Mouse (Mus musculus) hematopoietic stem cell, adult 5-6 weeks (primary cell): ENCODE data around the gene Azin2. TPM values are rescaled to one million over a fixed set of nuclear protein-coding genes. Genes with fewer than 3 reads are reported as not detected.

ENCODE experiments used
- ATAC-seq, 2 experiments: fragments of 125-278 bp in 1 of 2; replicated peaks in 1 of 2; 2 replicates each; pipeline ENCODE4 v1.8.0; 2016 to 2017; ENCODE audit warnings: inconsistent platforms in 2 of 2, mild to moderate bottlenecking in 2 of 2, moderate number of reproducible peaks in 2 of 2, low read depth in 1 of 2, moderate TSS enrichment in 1 of 2; ENCODE audit not compliant: low FRiP score in 2 of 2, poor library complexity in 2 of 2, severe bottlenecking in 2 of 2, insufficient read depth in 1 of 2, low TSS enrichment in 1 of 2
- total RNA-seq: library from RNA; stranded (forward); fragments of 172-1452, 232-1000 nt; gene quantifications from 2 replicates; pipeline ENCODE4 v1.2.3, GENCODE M21; 2017

The Azin2 gene
- total RNA-seq, 1 experiment from 2014 or later: 2.8 TPM

DNA sequence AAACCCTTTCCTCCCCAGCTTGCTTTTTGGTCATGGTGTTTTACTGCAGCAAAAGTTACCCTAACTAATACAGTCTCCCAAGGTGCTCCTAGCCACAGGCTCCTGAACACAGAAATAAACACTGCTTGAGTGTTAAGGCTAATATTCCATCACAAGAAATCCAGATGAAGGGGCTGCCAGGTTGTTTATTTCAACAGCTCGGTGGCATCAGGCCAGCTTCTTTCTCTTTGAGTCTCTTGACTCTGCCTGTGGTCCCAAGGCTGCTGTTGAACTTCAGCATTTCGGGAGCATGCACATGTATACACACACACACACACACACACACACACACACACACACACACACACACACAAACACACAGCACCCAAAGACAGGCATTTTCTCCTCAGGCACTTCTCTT is 20.9 kb upstream of the Azin2 start:
- no peak for ATAC-seq

DNA sequence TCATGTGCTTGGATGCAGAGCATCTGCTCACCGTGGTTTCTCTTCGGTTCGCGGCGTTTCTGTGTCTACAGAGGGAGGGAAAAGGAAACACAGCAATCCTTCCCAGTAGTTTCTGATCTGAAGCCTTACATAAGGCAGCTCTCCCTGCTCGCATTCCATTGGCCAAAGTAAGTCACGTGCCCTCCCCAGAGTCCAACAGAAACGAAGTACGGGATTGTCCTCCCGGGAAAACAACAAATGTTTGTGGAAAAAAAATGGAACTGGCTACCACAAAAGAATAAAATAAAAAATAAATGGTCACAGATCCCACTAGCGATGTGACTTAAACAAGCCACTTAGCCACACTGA is 19.6 kb upstream of the Azin2 start:
- ATAC-seq: peak in 1 of 2 experiments; percentile 6; a peak in 1 of 4 replicates

DNA sequence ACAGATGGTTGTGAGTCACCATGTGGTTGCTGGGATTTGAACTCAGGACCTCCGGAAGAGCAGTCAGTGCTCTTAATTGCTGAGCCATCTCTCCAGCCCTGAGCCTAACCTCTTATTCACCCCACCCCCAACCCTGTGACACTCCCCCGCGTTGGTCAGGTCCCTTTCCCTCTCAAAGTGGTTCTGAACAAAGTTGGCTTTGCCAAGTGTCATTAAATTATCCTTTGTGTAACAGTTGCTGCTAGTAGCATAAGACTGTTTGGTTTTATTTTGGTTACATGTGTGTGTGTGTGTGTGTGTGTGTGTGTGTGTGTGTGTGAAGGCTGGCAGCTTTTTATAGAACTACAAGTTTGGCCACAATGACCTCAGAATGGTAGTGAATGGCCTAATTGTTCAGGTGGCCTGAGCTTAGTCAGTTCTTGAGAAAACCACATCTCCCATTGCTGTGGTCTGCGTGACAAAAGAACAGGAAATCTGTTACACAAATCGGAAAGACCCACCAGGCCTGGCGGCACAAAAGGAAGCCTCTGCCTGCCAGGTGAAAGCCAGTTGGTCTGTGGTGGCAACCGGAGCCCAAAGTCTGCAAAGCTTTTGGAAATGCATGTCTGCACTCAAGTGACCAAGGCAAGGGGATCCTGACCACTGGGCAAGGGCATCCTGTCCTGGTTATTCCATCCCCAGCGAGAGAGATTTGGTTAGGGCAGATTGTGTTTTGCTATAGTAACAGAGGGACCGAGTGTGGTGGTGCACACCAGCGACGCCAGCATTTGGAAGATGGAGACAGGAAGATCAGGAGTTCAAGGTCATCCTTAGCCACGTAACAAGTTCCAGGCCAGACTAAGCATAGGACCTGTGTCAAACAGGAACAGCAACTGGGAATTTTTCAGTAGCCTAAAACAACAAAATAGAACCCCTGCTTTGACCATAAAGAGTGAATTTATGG is 18.9 kb upstream of the Azin2 start:
- peak; percentile 84 to 91 for ATAC-seq

DNA sequence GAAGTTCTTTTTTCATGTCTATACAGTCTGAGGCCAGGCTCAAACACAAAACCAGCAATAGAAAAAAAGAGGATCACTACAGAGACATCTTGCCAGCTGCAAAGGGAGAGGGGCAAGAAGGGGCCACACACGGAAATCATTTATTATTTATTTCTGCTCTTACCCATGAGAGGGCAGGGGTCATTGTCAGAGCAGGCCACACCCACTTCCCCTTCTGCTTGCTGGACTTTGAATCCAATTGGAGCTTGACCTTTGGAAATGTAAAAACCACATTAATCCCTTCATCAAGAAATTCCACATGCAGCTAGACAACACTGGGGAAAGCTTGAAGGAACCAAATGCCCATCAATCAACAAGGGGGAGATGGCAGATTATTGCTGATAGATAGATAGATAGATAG is 16.4 kb upstream of the Azin2 start:
- ATAC-seq: no peak

DNA sequence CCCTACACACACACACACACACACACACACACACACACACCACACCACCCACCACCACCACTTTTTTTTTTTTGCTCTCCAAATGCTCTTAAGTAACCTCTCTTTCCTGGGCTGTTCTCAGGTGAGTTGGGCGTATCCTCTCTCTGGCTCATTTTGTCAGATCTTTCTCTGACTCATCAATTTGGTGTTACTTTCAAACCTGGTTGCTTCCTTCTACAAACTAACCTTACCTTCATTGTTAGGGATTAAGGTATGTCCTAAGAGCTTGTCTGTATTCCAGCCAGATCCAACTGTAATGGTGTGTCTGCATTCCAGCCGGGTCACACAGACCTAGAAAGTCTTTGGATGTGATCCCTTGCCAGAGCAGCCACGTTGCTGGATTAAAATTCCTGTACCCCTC is 15.0 kb upstream of the Azin2 start:
- no peak for ATAC-seq

DNA sequence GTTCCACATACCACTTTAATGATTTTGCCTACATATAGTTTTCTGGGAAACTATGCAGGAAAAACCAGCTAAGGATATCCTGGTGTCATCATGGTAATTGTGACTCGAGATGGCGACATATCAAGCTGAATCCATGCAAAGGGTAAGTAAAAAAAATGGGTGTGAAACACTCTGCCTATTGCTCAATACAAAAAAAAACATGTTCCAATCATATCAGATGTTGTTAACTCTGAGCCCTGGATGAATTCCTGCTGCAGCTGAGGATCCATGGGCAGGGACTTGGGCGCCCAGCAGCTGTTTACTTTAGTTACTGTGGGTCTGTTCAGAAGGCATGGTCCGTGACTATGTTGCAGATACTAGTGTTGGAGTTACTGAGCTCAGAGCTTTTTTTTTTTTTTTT is 14.3 kb upstream of the Azin2 start:
- no peak for ATAC-seq

DNA sequence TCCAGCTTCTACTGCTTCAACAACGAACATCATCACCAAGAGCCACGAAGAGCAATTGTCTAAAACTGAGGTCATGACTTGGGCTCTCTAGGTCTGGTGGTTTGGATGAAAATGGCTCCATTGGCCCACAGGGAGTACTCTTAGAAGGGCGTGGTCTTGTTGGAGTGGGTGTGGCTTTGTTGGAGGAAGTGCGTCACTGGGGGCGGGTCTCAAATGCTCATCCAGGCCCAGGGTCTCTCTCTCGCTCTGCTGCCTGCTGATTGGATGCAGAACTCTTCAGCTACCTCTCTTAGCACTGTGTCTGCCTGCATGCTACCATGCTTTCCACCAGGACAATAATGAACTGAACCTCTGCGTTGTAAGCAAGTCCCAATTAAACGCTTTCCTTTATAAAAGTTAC is 12.4 kb upstream of the Azin2 start:
- no peak for ATAC-seq

DNA sequence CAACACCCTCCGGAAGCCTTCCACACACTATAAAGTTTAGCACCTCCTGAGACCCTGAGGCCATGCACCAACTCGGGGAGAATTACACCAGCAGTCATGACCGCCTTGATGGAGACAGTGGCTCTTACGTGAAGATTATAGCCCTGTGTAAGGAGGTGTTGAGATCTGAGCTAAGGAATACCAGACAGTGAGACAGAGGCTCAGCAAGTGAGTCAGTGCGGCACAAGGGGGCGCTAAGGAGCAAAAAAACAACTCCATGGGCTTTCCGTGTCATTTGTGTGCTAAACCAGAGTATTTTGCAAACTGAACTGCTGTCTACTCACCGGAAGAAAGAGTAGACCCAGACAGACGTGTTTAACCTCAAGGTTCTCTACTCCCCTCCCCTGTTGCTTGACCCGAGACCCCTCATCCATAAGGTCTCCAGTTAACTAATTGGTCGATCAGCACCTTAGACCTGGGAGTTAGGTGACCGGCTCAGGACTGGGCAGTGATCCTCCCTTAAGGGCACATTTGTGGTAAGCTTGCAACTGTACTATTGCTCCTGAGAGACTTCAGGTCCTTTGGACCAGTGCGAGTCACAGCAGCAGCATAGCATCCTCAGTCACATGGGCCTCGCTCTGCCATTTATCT is 8.9 kb upstream of the Azin2 start:
- peak; percentile 74 to 80 for ATAC-seq

DNA sequence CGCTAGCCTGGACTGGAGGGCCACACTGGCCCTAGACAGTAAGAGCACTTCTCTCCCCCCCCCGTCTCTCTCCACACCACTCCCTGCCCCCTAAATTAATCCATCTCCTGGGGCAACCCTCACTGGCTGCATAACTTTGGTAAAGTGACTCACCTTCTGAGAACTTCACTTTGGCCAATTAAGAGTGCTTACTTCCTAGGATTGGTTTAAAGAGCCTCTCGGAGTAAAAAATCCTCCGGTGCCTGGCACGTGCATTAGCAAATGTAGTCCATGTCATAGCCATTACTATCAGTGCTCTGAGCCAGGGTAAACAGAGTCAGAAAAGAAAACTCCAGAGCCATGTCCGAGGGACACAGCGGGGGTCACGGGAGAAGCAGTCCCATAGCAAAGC is 8.2 kb upstream of the Azin2 start:
- no peak for ATAC-seq

DNA sequence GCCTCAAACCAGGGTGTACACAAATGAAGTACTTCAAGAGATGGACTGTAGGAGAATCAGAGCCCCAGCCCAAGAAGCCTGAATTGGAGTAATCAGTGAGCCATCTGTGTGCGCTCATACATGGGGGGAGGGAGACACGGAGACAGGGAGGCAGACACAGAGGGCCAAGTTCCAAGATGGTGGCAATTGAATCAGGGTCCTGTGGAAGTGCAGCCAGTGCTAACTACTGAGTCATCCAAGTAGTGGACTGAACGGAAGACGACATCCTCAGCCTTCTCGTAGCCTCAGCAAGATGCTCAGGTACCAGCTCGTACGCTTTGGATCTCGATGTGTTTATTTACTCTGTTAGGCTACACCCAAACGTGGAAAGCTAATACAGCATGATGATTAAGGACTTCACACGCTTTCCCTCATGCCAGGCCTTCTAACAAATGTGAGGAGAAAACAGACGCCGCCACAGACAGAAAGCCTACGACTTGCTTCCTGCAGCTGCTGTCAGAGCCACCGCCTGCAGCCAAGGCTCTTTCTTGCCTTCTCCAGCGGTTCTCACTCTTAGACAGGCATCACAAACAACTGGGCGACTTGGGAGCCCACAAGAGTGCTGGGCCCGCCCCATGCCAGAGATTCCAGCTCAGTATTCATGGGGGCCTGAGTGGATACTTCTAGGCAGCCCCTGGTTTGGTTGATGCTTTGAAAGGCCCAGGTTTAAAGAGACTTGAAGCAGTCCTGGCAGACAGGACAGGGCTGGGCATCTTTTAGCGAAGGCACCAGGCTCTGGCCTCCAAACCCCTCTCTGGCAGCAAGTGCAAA is 7.6 kb upstream of the Azin2 start:
- no peak for ATAC-seq

DNA sequence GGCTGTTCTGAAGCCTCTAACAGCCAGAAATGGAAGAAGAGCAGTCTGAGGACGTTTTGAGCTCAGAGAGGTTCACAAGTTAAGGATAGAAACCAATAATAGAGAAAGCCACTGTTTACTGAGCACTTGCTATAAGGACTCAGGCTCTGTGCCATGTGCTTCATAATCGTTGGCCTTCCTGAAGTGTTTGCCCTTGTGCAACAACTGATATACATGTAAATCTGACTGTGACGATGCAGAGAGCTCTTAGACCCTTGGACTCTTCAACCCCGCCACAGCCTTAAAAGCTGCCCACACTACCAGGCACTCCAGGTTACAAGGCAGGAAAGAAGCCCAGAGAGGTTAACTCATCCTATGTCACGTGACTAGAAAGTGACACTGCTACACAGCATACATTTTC is 6.8 kb upstream of the Azin2 start:
- ATAC-seq: no peak

DNA sequence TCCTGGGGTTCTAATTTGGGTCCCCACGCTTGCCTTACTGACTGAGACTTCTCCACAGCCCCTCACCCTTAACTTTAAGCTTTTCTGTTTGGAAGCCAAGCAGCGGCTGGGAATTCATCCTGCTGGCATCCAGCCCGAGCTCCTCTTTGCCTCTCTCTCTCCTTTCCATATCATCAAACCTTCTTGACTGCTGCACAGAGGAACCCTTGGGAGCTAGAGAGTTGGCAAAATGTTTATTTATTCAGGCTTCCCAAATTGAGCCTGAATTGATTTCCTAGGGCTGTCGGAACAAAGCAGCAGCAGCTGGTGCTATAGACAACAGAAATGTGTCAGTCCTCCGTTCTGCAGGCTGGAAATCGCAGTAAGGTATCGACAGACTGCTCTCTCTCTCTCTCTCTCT is 4.5 kb upstream of the Azin2 start:
- ATAC-seq: no peak

DNA sequence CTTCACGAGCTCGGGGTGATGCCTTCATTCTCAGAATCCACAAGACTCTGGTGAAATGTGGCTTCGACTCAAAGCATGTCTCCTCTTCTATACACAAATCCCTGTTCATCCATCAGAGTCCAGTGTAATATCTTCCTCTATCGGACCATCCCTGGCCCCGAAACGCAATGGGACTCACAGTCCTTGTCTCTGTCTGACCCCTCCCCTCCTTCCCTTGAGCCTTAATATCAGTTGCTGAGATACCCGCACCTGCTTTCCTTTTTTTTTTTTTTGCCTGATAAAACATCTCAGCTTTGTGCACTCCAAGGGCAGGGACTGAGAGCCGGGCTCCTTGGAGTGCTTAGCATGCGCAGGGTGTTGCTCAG is 666 bp upstream of the Azin2 start:
- no peak for ATAC-seq

DNA sequence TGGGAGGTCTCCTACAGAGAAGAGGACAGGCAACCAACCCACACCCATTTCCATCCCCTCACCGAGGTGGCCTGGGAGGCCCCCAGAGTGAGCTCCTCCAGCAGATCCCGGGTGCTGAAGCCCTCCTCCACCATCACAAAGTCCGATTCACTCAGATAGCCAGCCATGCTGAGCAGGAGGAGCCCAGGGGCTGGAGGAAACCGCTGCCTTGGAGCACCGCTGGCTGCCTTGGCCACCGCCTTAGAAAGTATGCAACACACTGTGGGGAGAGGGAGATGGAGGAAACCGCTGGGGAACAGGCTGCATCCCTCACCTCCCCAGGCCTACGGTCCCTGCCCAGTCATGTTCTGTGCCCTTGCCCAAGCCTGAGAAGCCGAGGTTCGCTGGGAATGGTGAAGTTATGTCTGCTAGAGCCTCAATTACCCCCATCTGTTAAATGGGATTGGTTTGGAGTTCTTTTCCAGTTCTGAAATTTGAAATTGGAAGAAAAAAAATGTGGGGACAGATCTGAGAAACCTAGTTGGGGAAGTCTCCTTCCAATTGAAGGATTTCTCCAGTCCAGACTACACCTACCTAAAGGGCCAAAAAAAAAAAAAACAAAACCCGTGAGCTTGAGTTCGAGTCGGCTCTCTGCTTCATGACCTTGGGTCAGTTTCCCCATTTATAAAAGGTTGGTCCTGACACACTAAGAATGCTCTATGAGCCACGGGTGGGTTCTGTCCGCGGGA is 777 bp downstream of the Azin2 start:
- 0 out of 4 replicates have a peak, but pooled peaks have one; percentile 4 to 16 for ATAC-seq

DNA sequence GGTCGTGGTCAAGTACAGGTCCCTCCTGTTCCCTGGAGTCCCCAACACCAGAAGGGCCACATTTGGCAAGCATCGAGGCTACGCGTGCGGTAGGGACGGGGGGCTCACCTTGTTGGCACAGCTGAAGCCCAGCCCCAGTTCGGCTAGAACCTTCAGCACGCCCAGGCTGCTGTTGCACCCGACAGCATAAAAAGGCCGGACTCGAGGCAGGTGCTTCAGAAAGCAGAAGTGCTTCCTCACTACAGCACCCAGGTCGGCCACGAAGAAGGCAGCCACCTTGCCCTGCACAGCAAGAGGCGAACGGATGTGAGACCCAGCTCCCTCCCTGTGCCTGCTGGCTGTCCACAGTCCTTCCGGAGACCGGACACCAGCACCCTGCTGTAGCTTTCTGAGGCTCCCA is 2.6 kb downstream of the Azin2 start:
- ATAC-seq: no peak; a peak in 1 of 4 replicates

DNA sequence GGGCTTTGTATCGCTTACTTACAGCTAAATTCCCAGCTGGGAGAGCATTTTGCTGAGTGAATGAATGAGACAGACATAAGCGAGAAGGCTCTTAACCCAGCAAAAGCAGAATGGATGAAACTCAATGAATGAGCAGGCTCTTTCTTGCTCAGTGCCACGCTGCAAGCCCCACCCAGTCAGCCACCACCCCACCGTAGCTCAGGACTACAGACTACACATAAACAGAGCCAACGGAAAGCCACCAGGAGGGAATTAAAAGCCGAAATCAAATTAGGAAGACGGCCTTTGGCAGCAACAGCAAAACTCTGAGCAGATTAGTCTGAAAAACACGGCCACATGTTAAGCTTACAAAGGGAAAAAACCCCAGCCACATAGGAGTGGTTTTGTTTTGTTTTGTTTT is 3.4 kb downstream of the Azin2 start:
- ATAC-seq: no peak

DNA sequence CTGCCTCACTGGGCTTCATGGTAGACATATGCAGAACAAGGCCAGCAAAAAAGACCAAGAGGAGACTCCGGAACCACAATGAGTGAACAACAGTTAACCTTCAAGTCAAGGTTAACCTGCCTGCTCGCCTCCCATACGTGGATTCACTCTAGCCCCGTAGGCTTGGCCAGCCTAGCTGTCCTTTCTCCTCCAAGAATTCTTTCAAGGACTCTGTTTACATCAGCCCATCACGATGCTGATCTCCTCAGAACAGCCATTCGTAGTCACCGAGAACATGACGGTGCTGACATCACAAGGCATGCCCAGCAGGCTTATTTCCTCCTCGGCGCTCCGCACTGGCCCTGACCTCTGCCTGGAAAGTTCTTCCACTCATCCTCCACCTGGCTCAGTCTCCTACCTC is 4.1 kb downstream of the Azin2 start:
- no peak for ATAC-seq
